Mouse (Mus musculus) midbrain, embryonic 11.5 days (tissue): ENCODE results near the gene Smim26. TPM values are rescaled to one million over a fixed set of nuclear protein-coding genes. Genes with fewer than 3 reads are reported as not detected.
A peak's percentile ranks its signal among the peaks of the same experiment; 100 is the strongest.
"Not testable (repeated sequence)": the region's sequence is repeated elsewhere in the genome, so short reads cannot be mapped to it uniquely, and the experiment has no call there.

Source experiments
- ATAC-seq: fragments of 200-750 bp; cut with Nextera tagmentation; 2 replicates; pipeline ENCODE4 v1.8.0; 2017; ENCODE audit warnings: moderate TSS enrichment, moderate library complexity; ENCODE audit not compliant: low FRiP score
- DNase-seq: peaks from one replicate; pipeline ENCODE4 v3.0.0; 2015; ENCODE audit warnings: low spot score; ENCODE audit errors: missing footprints
- H3K27ac ChIP-seq: fragments of 300-500 bp; sonication (generic); 2 replicates; pipeline ENCODE4 v1.5.1; 2014; ENCODE audit warnings: low read depth, low read length
- H3K27me3 ChIP-seq: fragments of 300-500 bp; sonication (generic); 2 replicates; pipeline ENCODE4 v1.6.1; 2014; ENCODE audit warnings: mild to moderate bottlenecking, low read length, moderate library complexity, mixed read lengths; ENCODE audit not compliant: control insufficient read depth, insufficient read depth
- H3K36me3 ChIP-seq: fragments of 300-500 bp; sonication (generic); 2 replicates; pipeline ENCODE4 v1.6.1; 2014; ENCODE audit warnings: mild to moderate bottlenecking, low read length, moderate library complexity, mixed read lengths; ENCODE audit not compliant: control insufficient read depth, insufficient read depth
- H3K4me1 ChIP-seq: fragments of 300-500 bp; sonication (generic); 2 replicates; pipeline ENCODE4 v1.6.1; 2014; ENCODE audit warnings: low read length; ENCODE audit not compliant: control insufficient read depth, insufficient read depth
- H3K4me2 ChIP-seq: fragments of 300-500 bp; sonication (generic); 2 replicates; pipeline ENCODE4 v1.6.1; 2014; ENCODE audit warnings: mild to moderate bottlenecking, moderate library complexity
- H3K4me3 ChIP-seq: fragments of 300-500 bp; sonication (generic); 2 replicates; pipeline ENCODE4 v1.5.1; 2014; ENCODE audit warnings: low read depth, low read length
- H3K9ac ChIP-seq: fragments of 300-500 bp; sonication (generic); 2 replicates; pipeline ENCODE4 v1.6.1; 2014; ENCODE audit warnings: low read length
- H3K9me3 ChIP-seq: fragments of 300-500 bp; sonication (generic); 2 replicates; pipeline ENCODE4 v1.6.1; 2016; ENCODE audit warnings: low read length; ENCODE audit not compliant: control insufficient read depth
- WGBS: fragments of 180-500 bp; shearing (Covaris S2); extraction: QIAGEN DNeasy Blood & Tissue Kit; methylation state at CpG from one replicate; pipeline ENCODE4 v1.1.7; 2014; 5-methylcytosine and 5-hydroxymethylcytosine counted together
- polyA plus RNA-seq: library from polyadenylated mRNA; unstranded; fragments of >200 nt; fragmentation: Nextera tagmentation; extraction: Ambion mirVana; gene quantifications from 2 replicates; pipeline ENCODE4 v1.2.1, GENCODE M21; 2014

Gene Smim26
- polyA plus RNA-seq, 1 experiment from 2014 or later, result 44.5 TPM

DNA sequence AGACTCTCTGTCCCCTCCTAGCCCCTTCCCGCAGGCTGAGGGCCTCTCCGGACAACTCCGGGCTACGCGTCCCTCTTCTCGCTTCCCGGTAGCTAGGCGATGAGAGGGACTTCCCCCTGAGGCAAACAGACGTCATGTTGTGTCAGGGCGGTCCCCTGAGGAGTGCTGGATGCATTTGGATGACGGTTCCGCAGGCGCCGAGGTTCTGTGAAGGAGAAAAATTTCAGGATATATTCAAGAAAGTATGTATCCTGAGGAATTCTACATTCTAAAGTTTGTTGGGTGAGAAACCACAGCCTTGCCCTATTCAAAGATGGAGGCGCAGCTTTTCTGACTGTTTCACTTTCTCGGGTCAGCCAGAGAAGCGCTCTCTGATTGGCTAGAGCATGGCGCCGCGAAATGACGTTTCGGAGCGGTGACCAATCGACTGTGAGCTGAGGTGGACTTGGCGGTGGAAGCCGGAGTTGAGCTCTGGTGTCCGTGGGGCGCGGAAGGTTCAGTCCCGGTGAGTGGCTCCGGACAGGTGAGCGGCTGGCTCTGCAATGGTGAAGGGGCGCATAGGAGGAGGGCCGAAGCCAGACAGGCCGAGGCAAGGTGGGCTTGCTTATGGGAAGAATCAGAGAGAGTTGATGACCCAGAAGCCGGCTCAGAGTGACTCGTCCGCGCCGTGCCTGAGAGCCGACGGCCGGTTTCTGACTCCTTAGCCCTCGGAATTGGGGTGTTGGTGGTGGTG is 37.9 kb upstream of the Smim26 start, which contains the start of gene Sec23b:
TSS of gene Sec23b (plus strand) at position 410 of the 733 bp plus-strand sequence.
- H3K36me3 ChIP-seq, result peaks cover 4% of the 10 kb centered on the region; the same call in 1 of the 2 replicates
- under 1% methylated on average over 44 of the region's 44 CpGs for WGBS

DNA sequence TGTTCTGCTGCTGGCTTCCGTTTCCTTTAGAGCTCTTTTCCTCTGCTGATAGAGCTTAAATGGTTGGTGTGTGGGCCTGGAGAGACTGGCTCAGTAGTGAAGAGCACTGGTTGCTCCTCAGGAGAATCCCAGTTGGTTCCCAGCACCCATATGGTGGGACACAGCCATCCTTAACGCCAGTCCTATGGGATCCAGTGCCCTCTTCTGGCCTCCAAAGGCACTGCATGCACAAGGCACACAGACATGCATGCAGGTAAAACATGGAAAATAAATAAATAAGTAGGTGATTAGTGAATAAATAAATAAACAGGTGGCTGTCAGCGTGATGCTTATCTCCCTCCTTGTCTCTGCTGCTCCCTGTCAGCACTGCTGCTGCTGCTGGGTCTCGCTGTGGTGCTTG is 5.1 kb upstream of the Smim26 start:
- Histone ChIP-seq H3K27me3 (no peaks in the 10 kb centered on the region), H3K4me2 (no peak overlapping the region), H3K4me1 (no peaks in the 10 kb centered on the region), H3K9ac (no peak overlapping the region), H3K9me3 (no peaks in the 10 kb centered on the region), H3K27ac (no peak overlapping the region), H3K36me3 (peaks cover 25% of the 10 kb centered on the region), H3K4me3 (no peak overlapping the region)
- WGBS, result 79% methylated on average over 4 of the region's 4 CpGs
- DNase-seq (no peak), ATAC-seq (no peak)

More for the DNA sequence above, 37.9 kb upstream of the Smim26 start, which contains the start of gene Sec23b:
- ATAC-seq, result peak; percentile 98
- peaks cover 5% of the 10 kb centered on the region; the same call in 1 of the 2 replicates for H3K4me1 ChIP-seq
- no peaks in the 10 kb centered on the region for H3K27me3 ChIP-seq
- peak within 1 kb of the TSS; percentile 74 for H3K4me3 ChIP-seq
- no peaks in the 10 kb centered on the region for H3K9me3 ChIP-seq
- H3K27ac ChIP-seq, result peak within 1 kb of the TSS; percentile 81
- H3K9ac ChIP-seq, result peak within 1 kb of the TSS; percentile 73
- DNase-seq, result peak; percentile 99
- peak within 1 kb of the TSS; percentile 64 for H3K4me2 ChIP-seq

DNA sequence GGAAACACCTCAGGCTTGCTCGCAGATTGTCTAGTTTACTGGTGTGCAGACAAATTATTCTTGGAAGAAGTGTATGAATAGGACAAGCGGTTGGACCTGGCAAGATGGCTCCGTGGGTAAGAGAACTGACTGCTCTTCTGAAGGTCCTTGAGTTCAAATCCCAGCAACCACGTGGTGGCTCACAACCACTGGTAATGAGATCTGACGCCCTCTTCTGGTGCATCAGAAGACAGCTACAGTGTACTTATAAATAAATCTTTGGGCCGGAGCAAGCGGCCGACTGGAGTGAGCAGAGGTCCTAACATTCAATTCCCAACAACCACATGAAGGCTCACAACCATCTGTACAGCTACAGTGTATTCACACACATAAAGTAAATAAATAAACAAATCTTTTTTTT is 818 bp upstream of the Smim26 start:
- not testable (repeated sequence) for ATAC-seq, H3K27ac ChIP-seq, H3K27me3 ChIP-seq, H3K4me2 ChIP-seq, H3K9me3 ChIP-seq, H3K4me1 ChIP-seq, H3K4me3 ChIP-seq, H3K9ac ChIP-seq, H3K36me3 ChIP-seq
- DNase-seq, result peak; percentile 77
- WGBS, result 69% methylated on average over 8 of the region's 8 CpGs

DNA sequence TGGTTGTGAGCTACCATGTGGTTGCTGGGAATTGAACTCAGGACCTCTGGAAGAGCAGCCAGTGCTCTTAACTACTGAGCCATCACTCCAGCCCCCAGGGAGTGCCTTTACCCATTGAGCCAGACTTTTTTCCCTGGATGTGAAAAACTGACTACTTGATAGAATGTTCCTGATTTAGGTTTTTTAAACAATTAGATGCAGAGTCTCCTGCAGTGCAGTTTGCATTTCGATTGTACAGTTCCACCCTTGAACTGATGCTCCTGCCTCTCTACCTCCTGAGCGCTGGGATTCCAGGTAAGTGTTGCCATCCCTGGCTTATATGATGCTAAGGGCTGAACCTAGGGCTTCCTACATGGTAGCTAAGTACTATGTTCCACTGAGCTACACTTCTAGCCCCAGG is 4.2 kb downstream of the Smim26 start:
- Histone ChIP-seq H3K9me3 (no peaks in the 10 kb centered on the region), H3K4me2 (no peak overlapping the region), H3K4me1 (peaks cover 4% of the 10 kb centered on the region), H3K27ac (no peak overlapping the region), H3K36me3 (no peaks in the 10 kb centered on the region), H3K4me3 (no peak overlapping the region), H3K9ac (no peak overlapping the region), H3K27me3 (no peaks in the 10 kb centered on the region)
- 66% methylated on average over 2 of the region's 2 CpGs for WGBS
- ATAC-seq (no peak), DNase-seq (peak; percentile 49)

DNA sequence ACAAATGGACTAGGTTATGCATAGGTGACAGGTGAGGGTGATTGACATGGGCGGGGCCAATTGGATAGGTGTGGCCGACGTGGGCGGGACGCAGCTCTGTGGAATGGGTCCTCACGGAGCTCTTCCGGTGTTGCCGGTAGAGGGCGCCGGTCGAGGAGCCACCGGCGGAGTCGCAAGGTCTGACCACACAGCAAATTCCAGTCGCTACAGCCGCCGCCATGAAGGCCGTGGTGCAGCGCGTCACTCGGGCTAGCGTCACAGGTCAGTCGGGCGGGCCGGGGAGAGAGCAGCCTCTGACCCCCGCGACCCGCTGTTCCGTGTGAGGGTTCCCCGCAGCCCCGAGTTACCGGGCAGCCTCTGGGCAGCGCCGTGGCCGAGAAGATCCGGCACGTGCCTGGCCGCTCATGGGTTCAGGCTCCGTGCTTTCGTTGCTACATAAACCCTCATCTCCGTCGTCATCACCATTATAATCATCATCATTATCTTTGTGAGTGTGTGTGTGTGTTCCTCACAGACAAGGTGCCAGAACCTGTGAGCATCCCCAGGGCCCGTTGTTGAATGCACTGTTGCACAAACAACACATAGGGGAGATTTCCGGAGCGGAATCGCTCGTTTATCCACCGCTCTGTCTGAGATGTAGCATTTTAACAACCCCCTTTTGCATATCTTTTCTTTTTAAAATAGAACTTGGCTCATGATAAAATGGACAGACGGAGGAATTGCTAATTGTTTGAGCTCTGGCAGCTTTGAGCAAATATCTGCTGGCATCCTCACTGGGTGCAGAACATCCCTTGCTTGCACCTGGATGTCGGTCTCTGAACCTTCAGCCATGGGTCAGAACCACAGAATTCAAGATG is 6.2 kb downstream of the Smim26 start, which contains the start of gene Dtd1:
TSS of gene Dtd1 (plus strand) at position 67 of the 857 bp plus-strand sequence.
- peak within 1 kb of the TSS; percentile 92 for H3K9ac ChIP-seq
- peak within 1 kb of the TSS; percentile 71 for H3K4me2 ChIP-seq
- H3K4me3 ChIP-seq, result peak within 1 kb of the TSS; percentile 58
- no peaks in the 10 kb centered on the region for H3K36me3 ChIP-seq
- DNase-seq, result peak; percentile 98
- H3K9me3 ChIP-seq, result no peaks in the 10 kb centered on the region
- 2% methylated on average over 50 of the region's 50 CpGs for WGBS
- peak; percentile 94 for ATAC-seq
- no peak within 1 kb of the TSS for H3K27ac ChIP-seq
- H3K27me3 ChIP-seq, result no peaks in the 10 kb centered on the region
- no peaks in the 10 kb centered on the region for H3K4me1 ChIP-seq

DNA sequence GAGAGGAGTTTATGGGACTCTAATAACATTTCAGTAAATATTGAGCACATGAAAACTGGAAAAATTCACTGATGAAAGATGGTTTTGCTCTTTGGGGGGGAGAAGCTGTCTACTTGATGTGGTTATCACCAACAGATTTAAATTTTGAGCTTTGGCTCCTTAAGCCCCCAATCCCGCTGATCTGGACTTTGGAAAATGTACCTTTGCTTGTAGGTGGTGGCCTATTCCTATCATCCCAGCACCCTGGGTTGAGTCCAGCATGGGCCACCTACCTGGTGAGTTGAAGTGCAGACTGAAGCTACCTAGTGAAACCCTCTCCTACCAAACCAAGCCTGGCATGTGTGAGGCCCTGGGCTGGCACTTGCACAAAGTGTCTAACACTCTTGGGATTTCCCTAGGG is 7.7 kb downstream of the Smim26 start:
- H3K4me1 ChIP-seq, result no peaks in the 10 kb centered on the region
- H3K4me2 ChIP-seq, result no peak overlapping the region
- no peaks in the 10 kb centered on the region for H3K36me3 ChIP-seq
- H3K4me3 ChIP-seq, result no peak overlapping the region
- H3K27ac ChIP-seq, result no peak overlapping the region
- H3K27me3 ChIP-seq, result no peaks in the 10 kb centered on the region
- 100% methylated on average over 1 of the region's 1 CpGs for WGBS
- H3K9me3 ChIP-seq, result no peaks in the 10 kb centered on the region
- DNase-seq (peak; percentile 69), ATAC-seq (no peak)
- no peak overlapping the region for H3K9ac ChIP-seq

DNA sequence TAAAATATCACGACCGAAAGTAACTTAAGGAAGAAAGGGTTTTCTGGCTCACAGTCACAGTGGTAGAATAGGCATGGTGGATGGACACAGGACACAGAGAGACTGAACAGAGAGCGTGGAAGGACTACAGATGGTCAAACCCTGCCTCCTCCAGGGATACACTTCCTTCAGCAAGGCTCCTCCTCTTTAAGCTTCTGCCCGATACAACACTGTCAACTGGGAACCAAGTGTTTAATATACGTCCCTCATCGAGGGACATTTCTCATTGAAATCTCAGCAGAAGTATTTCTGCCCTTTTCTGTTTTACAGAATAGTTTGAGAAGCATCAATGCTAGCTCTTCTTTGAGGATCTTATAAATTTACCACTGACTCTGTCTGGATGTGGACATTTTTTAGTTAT is 20.1 kb downstream of the Smim26 start:
- H3K27ac ChIP-seq, result no peak overlapping the region
- no peak overlapping the region for H3K4me2 ChIP-seq
- no peak overlapping the region for H3K4me3 ChIP-seq
- no peak overlapping the region for H3K9ac ChIP-seq
- H3K9me3 ChIP-seq, result no peaks in the 10 kb centered on the region
- H3K4me1 ChIP-seq, result no peaks in the 10 kb centered on the region
- ATAC-seq (no peak), DNase-seq (peak; percentile 54)
- H3K36me3 ChIP-seq, result no peaks in the 10 kb centered on the region
- H3K27me3 ChIP-seq, result no peaks in the 10 kb centered on the region
- 92% methylated on average over 6 of the region's 6 CpGs for WGBS

DNA sequence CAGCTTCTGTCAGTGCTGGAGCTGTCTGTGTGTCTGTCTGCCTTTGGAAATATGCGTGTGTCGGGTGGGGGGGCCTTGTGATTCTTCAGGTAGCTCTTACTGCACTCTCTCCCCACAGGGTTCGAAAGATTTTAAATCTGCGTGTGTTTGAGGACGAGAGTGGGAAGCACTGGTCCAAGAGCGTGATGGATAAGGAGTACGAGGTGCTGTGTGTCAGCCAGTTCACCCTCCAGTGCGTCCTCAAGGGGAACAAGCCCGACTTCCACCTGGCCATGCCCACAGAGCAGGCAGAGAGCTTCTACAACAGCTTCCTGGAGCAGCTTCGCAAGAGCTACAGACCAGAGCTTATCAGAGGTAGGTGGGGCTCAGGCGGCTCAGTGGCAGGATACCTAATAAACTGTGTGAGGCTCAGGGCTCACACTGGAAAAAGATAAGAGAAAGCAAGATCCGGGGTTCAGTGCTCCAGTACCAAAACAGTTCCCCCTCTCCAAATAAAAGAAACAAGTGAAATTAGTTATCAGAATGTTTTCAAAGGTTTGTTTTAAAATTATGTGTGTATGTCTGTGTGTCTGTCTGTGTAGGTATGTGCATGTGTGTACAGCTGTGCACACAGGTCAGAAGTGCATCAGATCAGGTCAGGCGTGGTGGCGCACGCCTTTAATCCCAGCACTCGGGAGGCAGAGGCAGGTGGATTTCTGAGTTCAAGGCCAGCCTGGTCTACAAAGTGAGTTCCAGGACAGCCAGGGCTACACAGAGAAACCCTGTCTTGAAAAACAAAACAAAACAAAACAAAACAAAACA is 23.4 kb downstream of the Smim26 start:
- Histone ChIP-seq H3K4me2 (no peak overlapping the region), H3K9ac (no peak overlapping the region), H3K4me1 (no peaks in the 10 kb centered on the region), H3K27ac (no peak overlapping the region), H3K27me3 (no peaks in the 10 kb centered on the region), H3K9me3 (no peaks in the 10 kb centered on the region), H3K36me3 (no peaks in the 10 kb centered on the region), H3K4me3 (no peak overlapping the region)
- no peak for ATAC-seq
- DNase-seq, result no peak
- 93% methylated on average over 16 of the region's 16 CpGs for WGBS
